Mouse (Mus musculus) left cerebral cortex, adult 8-10 months (tissue): ENCODE results near the gene Atp11c. TPM values are rescaled to one million over a fixed set of nuclear protein-coding genes. Genes with fewer than 3 reads are reported as not detected.

ENCODE experiments used
- DNase-seq, 2 experiments: peaks; one replicate each; pipeline ENCODE4 v3.0.0; 2022; ENCODE audit warnings: low spot score in 2 of 2
- microRNA-seq, 2 experiments: library from miRNA; unstranded; fragments of <30 nt; microRNA quantifications; one replicate each; pipeline ENCODE4 v1.2.0; 2022
- total RNA-seq, 4 experiments: library from RNA; stranded (reverse); gene quantifications; 2 replicates each; pipeline ENCODE4 v1.2.4; 2022

The Atp11c gene
- total RNA-seq, 4 experiments from 2014 or later, result 8.6 to 10.2 (median 9.3) TPM

- no peak for DNase-seq
Measured at GRCm38 (mm10) chrX:60394292-60394691, 198.2 kb downstream of the Atp11c start.

- no peak for DNase-seq
Measured at GRCm38 (mm10) chrX:60386852-60387251, 205.6 kb downstream of the Atp11c start.

GRCm38 (mm10) chrX:60381711-60382110 lies 210.8 kb downstream of the Atp11c start:
- DNase-seq, result no peak

- no peak for DNase-seq
Measured at GRCm38 (mm10) chrX:60380386-60380785, 212.1 kb downstream of the Atp11c start.

GRCm38 (mm10) chrX:60348741-60349140 lies 243.8 kb downstream of the Atp11c start:
- no peak for DNase-seq

- DNase-seq, result no peak
Measured at GRCm38 (mm10) chrX:60345447-60345846, 247.1 kb downstream of the Atp11c start.

GRCm38 (mm10) chrX:60344991-60345390 lies 247.5 kb downstream of the Atp11c start:
- DNase-seq, result no peak

- no peak for DNase-seq
Measured at GRCm38 (mm10) chrX:60329735-60330134, 262.8 kb downstream of the Atp11c start.

GRCm38 (mm10) chrX:60321321-60321720 lies 271.2 kb downstream of the Atp11c start:
- DNase-seq, result no peak

GRCm38 (mm10) chrX:60317661-60318060 lies 274.8 kb downstream of the Atp11c start:
- DNase-seq, result no peak

- no peak for DNase-seq
Measured at GRCm38 (mm10) chrX:60292335-60292734, 300.2 kb downstream of the Atp11c start.

GRCm38 (mm10) chrX:60255346-60255745 lies 337.2 kb downstream of the Atp11c start:
- DNase-seq, result no peak

- DNase-seq, result no peak
Measured at GRCm38 (mm10) chrX:60187726-60188125, 404.8 kb downstream of the Atp11c start.

GRCm38 (mm10) chrX:60182611-60183010 lies 409.9 kb downstream of the Atp11c start:
- no peak for DNase-seq

- DNase-seq, result no peak
Measured at GRCm38 (mm10) chrX:60178744-60179458, 413.6 kb downstream of the Atp11c start, which contains the start of gene Mcf2. Mcf2 (minus strand) TSS chrX:60179089.

GRCm38 (mm10) chrX:60178025-60178743 lies 414.3 kb downstream of the Atp11c start:
- DNase-seq, result no peak

Small RNAs within 50 kb of the gene (microRNA-seq; reads per million reads assigned to microRNA genes)
- gene Mir505, result 126 to 149 reads per million in 2 experiments

Other genes with a start within 250 kb of the Atp11c start
- not detected for gene Gm7073, start 53.4 kb downstream of the Atp11c start, total RNA-seq